Mouse (Mus musculus): Measurements from ENCODE around the gene Dera. TPM values are rescaled to one million over a fixed set of nuclear protein-coding genes. Genes with fewer than 3 reads are reported as not detected.

Dera gene
- polyA plus RNA-seq (2015; fragmentation: Nextera tagmentation; extraction: Ambion mirVana) = 37.4 and 51.8 TPM in 2 replicates

DNA sequence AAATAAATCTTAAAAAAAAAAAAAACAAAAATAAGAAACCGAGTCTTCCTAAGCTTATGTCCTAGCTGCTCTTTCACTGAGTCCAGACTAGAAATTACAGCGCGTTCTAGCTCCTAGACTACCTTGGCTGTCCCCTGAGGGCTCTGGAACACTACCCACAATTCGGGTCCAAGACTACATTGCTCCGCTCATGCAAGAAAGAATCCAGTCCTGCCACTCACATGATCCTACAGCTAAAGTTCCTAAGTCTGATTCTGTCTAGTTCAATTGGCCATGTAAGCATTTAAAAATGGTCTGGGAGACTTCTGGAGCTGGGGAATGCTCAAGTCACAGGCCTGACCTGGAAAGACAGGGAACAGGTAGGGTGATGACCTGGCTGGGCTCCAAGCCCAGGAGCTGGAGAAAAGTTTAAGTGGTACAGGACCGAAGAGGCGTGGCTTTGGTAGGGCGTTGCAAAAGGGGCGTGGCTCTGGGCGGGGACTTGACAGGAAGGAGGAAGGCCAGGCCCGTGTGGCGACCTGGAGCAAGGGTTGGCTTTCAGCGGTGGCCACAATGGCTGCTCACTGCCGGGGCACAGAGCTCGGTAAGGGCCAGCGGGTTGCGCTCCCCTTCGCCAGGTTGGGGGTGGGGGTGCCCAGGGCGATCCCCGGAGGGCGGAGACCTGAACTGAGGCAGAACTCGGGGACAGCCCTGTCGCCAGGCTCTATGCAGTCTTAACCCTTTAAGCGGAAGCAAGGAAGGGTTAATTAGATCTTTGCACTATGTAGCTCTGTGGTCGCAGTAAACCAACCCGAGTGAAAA is at the start of gene Dera:
Gene Dera (plus strand): TSS at position 491 of the 801 bp plus-strand sequence.

DNA sequence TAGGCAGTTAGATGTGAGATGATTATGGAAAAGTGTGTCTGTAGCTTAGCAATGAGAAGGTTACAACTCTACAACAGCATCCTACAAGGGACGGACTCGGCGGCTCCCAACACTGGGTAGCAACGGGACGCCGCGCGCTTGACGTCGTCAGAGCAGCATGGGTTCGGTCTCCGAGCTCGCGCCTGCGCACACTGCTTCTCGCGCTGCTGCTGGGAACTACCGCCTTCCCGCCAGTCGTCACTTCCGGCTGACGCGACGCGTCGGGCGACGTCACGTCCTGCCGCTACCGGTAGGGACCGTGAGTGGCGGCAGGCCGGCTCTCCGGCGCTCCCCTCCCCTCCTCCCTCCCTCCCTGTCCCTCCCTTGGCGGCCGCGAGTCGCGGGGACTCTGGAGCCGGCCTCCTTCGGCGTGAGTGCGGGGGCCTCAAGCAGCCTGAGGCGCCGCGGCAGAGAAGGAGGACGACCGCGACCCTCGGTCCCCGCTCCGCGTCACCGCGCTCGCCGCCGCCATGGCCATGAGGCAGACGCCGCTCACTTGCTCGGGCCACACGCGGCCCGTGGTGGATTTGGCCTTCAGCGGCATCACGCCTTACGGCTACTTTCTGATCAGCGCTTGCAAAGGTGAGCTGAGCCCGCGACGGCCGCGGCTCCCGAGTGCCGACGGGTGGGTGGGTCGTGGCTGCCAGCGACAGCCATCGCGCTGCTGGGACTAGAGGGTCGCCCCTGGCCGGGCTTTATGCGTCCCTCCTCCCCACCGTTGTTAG is 19.3 kb upstream of the Dera start, which contains the start of gene Strap:
Gene Strap (plus strand): TSS at position 233 of the 764 bp plus-strand sequence.

Other genes with a start within 250 kb of the Dera start
- 10.9 and 24.0 TPM in 2 replicates for gene Eps8, start 99.7 kb upstream of the Dera start, polyA plus RNA-seq (2015; fragmentation: Nextera tagmentation; extraction: Ambion mirVana)
- gene Strap, start 19.5 kb upstream of the Dera start, polyA plus RNA-seq (2015; fragmentation: Nextera tagmentation; extraction: Ambion mirVana) = 83.0 and 114 TPM in 2 replicates

All from adrenal gland, postnatal 0 days (tissue).